Mouse (Mus musculus): ENCODE data around the gene Nipsnap1. TPM values are rescaled to one million over a fixed set of nuclear protein-coding genes. Genes with fewer than 3 reads are reported as not detected.
A peak's percentile ranks its signal among the peaks of the same experiment; 100 is the strongest.

Nipsnap1 gene
- polyA plus RNA-seq, 1 experiment from 2014 or later, result 119 TPM

- ATAC-seq (no peak), DNase-seq (ENCODE audit: low spot score) (no peak)
- no peaks in the 10 kb centered on the region for H3K27me3 ChIP-seq (replicated peaks; ENCODE audit: control insufficient read depth, insufficient read depth, low read length)
- H3K4me2 ChIP-seq (ENCODE audit: low read length), result no peak overlapping the region
- WGBS, result 98% methylated on average over 3 of the region's 3 CpGs
- H3K9me3 ChIP-seq (replicated peaks; ENCODE audit: control insufficient read depth, low read length), result no peaks in the 10 kb centered on the region
- H3K27ac ChIP-seq (ENCODE audit: low read depth, low read length), result no peak overlapping the region
- H3K9ac ChIP-seq (ENCODE audit: low read length), result no peak overlapping the region
- peaks cover 67% of the 10 kb centered on the region for H3K36me3 ChIP-seq (ENCODE audit: control insufficient read depth, insufficient read depth, low read length)
- no peak overlapping the region for H3K4me3 ChIP-seq (ENCODE audit: low read depth, low read length)
- H3K4me1 ChIP-seq (ENCODE audit: control insufficient read depth, insufficient read depth, low read length), result no peaks in the 10 kb centered on the region
Measured at GRCm38 (mm10) chr11:4886987-4887386, 13.2 kb downstream of the Nipsnap1 start.

GRCm38 (mm10) chr11:4894848-4895816, 21.4 kb downstream of the Nipsnap1 start, which contains the start of gene Thoc5:
Gene Thoc5, plus strand, starts transcription at chr11:4895320.
- DNase-seq (ENCODE audit: low spot score), result peak; percentile 91
- Histone ChIP-seq H3K36me3 (ENCODE audit: control insufficient read depth, insufficient read depth, low read length) (peaks cover 42% of the 10 kb centered on the region), H3K4me1 (ENCODE audit: control insufficient read depth, insufficient read depth, low read length) (peaks cover 7% of the 10 kb centered on the region), H3K4me3 (ENCODE audit: low read depth, low read length) (peak within 1 kb of the TSS; percentile 80), H3K27me3 (replicated peaks; ENCODE audit: control insufficient read depth, insufficient read depth, low read length) (no peaks in the 10 kb centered on the region), H3K9ac (ENCODE audit: low read length) (peak within 1 kb of the TSS; percentile 89), H3K4me2 (ENCODE audit: low read length) (peak within 1 kb of the TSS; percentile 71), H3K9me3 (replicated peaks; ENCODE audit: control insufficient read depth, low read length) (no peaks in the 10 kb centered on the region), H3K27ac (ENCODE audit: low read depth, low read length) (peak within 1 kb of the TSS; percentile 65)
- 4% methylated on average over 52 of the region's 52 CpGs for WGBS
- peak; percentile 94 for ATAC-seq

- no peaks in the 10 kb centered on the region for H3K9me3 ChIP-seq (replicated peaks; ENCODE audit: control insufficient read depth, low read length)
- no peak for DNase-seq (ENCODE audit: low spot score)
- H3K27me3 ChIP-seq (replicated peaks; ENCODE audit: control insufficient read depth, insufficient read depth, low read length), result no peaks in the 10 kb centered on the region
- no peak overlapping the region for H3K27ac ChIP-seq (ENCODE audit: low read depth, low read length)
- no peak overlapping the region for H3K4me3 ChIP-seq (ENCODE audit: low read depth, low read length)
- 70% methylated on average over 5 of the region's 5 CpGs for WGBS
- no peak overlapping the region for H3K4me2 ChIP-seq (ENCODE audit: low read length)
- no peak overlapping the region for H3K9ac ChIP-seq (ENCODE audit: low read length)
- H3K4me1 ChIP-seq (ENCODE audit: control insufficient read depth, insufficient read depth, low read length), result peaks cover 7% of the 10 kb centered on the region
- ATAC-seq, result no peak
- H3K36me3 ChIP-seq (ENCODE audit: control insufficient read depth, insufficient read depth, low read length), result peaks cover 53% of the 10 kb centered on the region
Measured at GRCm38 (mm10) chr11:4900437-4900836, 26.7 kb downstream of the Nipsnap1 start.

- ATAC-seq, result no peak
- peaks cover 64% of the 10 kb centered on the region for H3K36me3 ChIP-seq (ENCODE audit: control insufficient read depth, insufficient read depth, low read length)
- 55% methylated on average over 6 of the region's 6 CpGs for WGBS
Measured at GRCm38 (mm10) chr11:4901956-4902355, 28.2 kb downstream of the Nipsnap1 start.

GRCm38 (mm10) chr11:4906231-4906630, 32.5 kb downstream of the Nipsnap1 start:
- Histone ChIP-seq H3K36me3 (ENCODE audit: control insufficient read depth, insufficient read depth, low read length) (peaks cover 78% of the 10 kb centered on the region), H3K4me2 (ENCODE audit: low read length) (no peak overlapping the region), H3K4me3 (ENCODE audit: low read depth, low read length) (no peak overlapping the region), H3K27ac (ENCODE audit: low read depth, low read length) (no peak overlapping the region), H3K9me3 (replicated peaks; ENCODE audit: control insufficient read depth, low read length) (no peaks in the 10 kb centered on the region), H3K4me1 (ENCODE audit: control insufficient read depth, insufficient read depth, low read length) (no peaks in the 10 kb centered on the region), H3K9ac (ENCODE audit: low read length) (no peak overlapping the region), H3K27me3 (replicated peaks; ENCODE audit: control insufficient read depth, insufficient read depth, low read length) (no peaks in the 10 kb centered on the region)
- whole genome bisulfite sequencing, result 87% methylated on average over 6 of the region's 6 CpGs
- DNase-seq (ENCODE audit: low spot score), result no peak
- no peak for ATAC-seq

More at GRCm38 (mm10) chr11:4901956-4902355, 28.2 kb downstream of the Nipsnap1 start:
- no peak overlapping the region for H3K27ac ChIP-seq (ENCODE audit: low read depth, low read length)
- H3K4me3 ChIP-seq (ENCODE audit: low read depth, low read length), result no peak overlapping the region
- H3K4me1 ChIP-seq (ENCODE audit: control insufficient read depth, insufficient read depth, low read length), result no peaks in the 10 kb centered on the region
- H3K27me3 ChIP-seq (replicated peaks; ENCODE audit: control insufficient read depth, insufficient read depth, low read length), result no peaks in the 10 kb centered on the region
- H3K9me3 ChIP-seq (replicated peaks; ENCODE audit: control insufficient read depth, low read length), result no peaks in the 10 kb centered on the region
- no peak overlapping the region for H3K9ac ChIP-seq (ENCODE audit: low read length)
- H3K4me2 ChIP-seq (ENCODE audit: low read length), result no peak overlapping the region
- DNase-seq (ENCODE audit: low spot score), result no peak

GRCm38 (mm10) chr11:4916068-4916467, 42.3 kb downstream of the Nipsnap1 start:
- no peak overlapping the region for H3K4me3 ChIP-seq (ENCODE audit: low read depth, low read length)
- H3K36me3 ChIP-seq (ENCODE audit: control insufficient read depth, insufficient read depth, low read length), result peaks cover 97% of the 10 kb centered on the region
- no peak overlapping the region for H3K4me2 ChIP-seq (ENCODE audit: low read length)
- 30% methylated on average over 1 of the region's 1 CpGs for WGBS
- no peaks in the 10 kb centered on the region for H3K27me3 ChIP-seq (replicated peaks; ENCODE audit: control insufficient read depth, insufficient read depth, low read length)
- ATAC-seq, result no peak
- no peaks in the 10 kb centered on the region for H3K9me3 ChIP-seq (replicated peaks; ENCODE audit: control insufficient read depth, low read length)
- no peaks in the 10 kb centered on the region for H3K4me1 ChIP-seq (ENCODE audit: control insufficient read depth, insufficient read depth, low read length)
- DNase-seq (ENCODE audit: low spot score), result peak; percentile 78
- H3K27ac ChIP-seq (ENCODE audit: low read depth, low read length), result no peak overlapping the region
- no peak overlapping the region for H3K9ac ChIP-seq (ENCODE audit: low read length)

- H3K27ac ChIP-seq (ENCODE audit: low read depth, low read length), result no peak overlapping the region
- H3K4me3 ChIP-seq (ENCODE audit: low read depth, low read length), result no peak overlapping the region
- no peak overlapping the region for H3K9ac ChIP-seq (ENCODE audit: low read length)
- WGBS, result 89% methylated on average over 2 of the region's 2 CpGs
- no peaks in the 10 kb centered on the region for H3K4me1 ChIP-seq (ENCODE audit: control insufficient read depth, insufficient read depth, low read length)
- DNase-seq (ENCODE audit: low spot score) (no peak), ATAC-seq (no peak)
- H3K9me3 ChIP-seq (replicated peaks; ENCODE audit: control insufficient read depth, low read length), result no peaks in the 10 kb centered on the region
- H3K36me3 ChIP-seq (ENCODE audit: control insufficient read depth, insufficient read depth, low read length), result peaks cover 97% of the 10 kb centered on the region
- no peak overlapping the region for H3K4me2 ChIP-seq (ENCODE audit: low read length)
- H3K27me3 ChIP-seq (replicated peaks; ENCODE audit: control insufficient read depth, insufficient read depth, low read length), result no peaks in the 10 kb centered on the region
Measured at GRCm38 (mm10) chr11:4921281-4921680, 47.5 kb downstream of the Nipsnap1 start.

GRCm38 (mm10) chr11:4921751-4922150, 48.0 kb downstream of the Nipsnap1 start:
- no peak overlapping the region for H3K9ac ChIP-seq (ENCODE audit: low read length)
- no peak overlapping the region for H3K27ac ChIP-seq (ENCODE audit: low read depth, low read length)
- WGBS, result 83% methylated on average over 7 of the region's 7 CpGs
- H3K4me2 ChIP-seq (ENCODE audit: low read length), result no peak overlapping the region
- no peaks in the 10 kb centered on the region for H3K4me1 ChIP-seq (ENCODE audit: control insufficient read depth, insufficient read depth, low read length)
- no peak overlapping the region for H3K4me3 ChIP-seq (ENCODE audit: low read depth, low read length)
- ATAC-seq (no peak), DNase-seq (ENCODE audit: low spot score) (no peak)
- no peaks in the 10 kb centered on the region for H3K27me3 ChIP-seq (replicated peaks; ENCODE audit: control insufficient read depth, insufficient read depth, low read length)
- no peaks in the 10 kb centered on the region for H3K9me3 ChIP-seq (replicated peaks; ENCODE audit: control insufficient read depth, low read length)
- H3K36me3 ChIP-seq (ENCODE audit: control insufficient read depth, insufficient read depth, low read length), result peaks cover 97% of the 10 kb centered on the region

- ATAC-seq, result no peak
- Histone ChIP-seq H3K4me2 (ENCODE audit: low read length) (no peak overlapping the region), H3K27me3 (replicated peaks; ENCODE audit: control insufficient read depth, insufficient read depth, low read length) (no peaks in the 10 kb centered on the region), H3K36me3 (ENCODE audit: control insufficient read depth, insufficient read depth, low read length) (peaks cover 84% of the 10 kb centered on the region), H3K9me3 (replicated peaks; ENCODE audit: control insufficient read depth, low read length) (no peaks in the 10 kb centered on the region), H3K4me3 (ENCODE audit: low read depth, low read length) (no peak overlapping the region), H3K27ac (ENCODE audit: low read depth, low read length) (no peak overlapping the region), H3K9ac (ENCODE audit: low read length) (no peak overlapping the region), H3K4me1 (ENCODE audit: control insufficient read depth, insufficient read depth, low read length) (peaks cover 6% of the 10 kb centered on the region; the same call in 1 of the 2 replicates)
- no peak for DNase-seq (ENCODE audit: low spot score)
- WGBS, result 91% methylated on average over 3 of the region's 3 CpGs
Measured at GRCm38 (mm10) chr11:4927224-4927623, 53.5 kb downstream of the Nipsnap1 start.

All from forebrain, embryonic 14.5 days (tissue).